Mouse (Mus musculus) ES-Bruce4 (cell line): ENCODE data around the gene Dand5.

ENCODE experiments used
- CTCF ChIP-seq: IDR thresholded peaks from one replicate; pipeline ENCODE4 v1.8.1; 2011; ENCODE audit warnings: low read depth, low read length
- EP300 ChIP-seq: IDR thresholded peaks from 2 replicates; pipeline ENCODE4 v1.6.1; 2011; ENCODE audit warnings: low read depth, low read length; ENCODE audit not compliant: insufficient read depth
- POLR2A ChIP-seq: IDR thresholded peaks from one replicate; pipeline ENCODE4 v1.8.1; 2011; ENCODE audit warnings: low read length; ENCODE audit not compliant: insufficient read depth

DNA sequence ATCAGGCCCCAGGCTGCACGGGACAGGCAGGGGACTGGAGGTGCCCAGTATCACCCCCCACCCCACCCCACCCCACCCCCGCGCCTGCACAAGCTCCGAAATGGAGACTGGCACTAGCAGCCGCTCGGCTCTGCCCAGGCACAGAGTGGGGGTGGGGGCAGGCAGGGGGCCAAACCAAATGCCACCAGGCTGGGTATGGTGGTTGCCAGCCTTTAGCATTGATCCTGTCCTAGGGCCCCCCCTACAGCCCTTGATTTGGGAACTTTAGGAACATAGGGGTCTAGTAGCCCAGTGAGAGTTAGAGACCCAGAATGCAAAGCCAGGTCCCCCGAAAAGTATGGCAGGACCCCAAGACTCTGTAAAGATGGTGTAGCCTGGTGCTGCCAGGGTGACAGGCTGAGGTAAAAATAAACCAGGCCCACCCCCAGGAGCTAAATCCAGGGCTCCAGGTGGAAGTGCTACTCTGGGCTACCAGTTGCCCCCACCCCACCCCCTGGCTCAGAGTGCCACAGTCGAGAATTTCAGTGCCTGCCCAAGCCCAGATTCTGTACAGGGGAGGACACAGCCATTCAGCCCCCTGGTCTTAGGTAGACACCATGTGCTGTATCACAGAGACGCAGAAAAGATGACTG is 32.7 kb downstream of the Dand5 start:
- TF ChIP-seq CTCF (no peak), POLR2A (no peak), EP300 (no peak)
